Mouse (Mus musculus): ENCODE data around the gene Dcaf6. TPM values are rescaled to one million over a fixed set of nuclear protein-coding genes. Genes with fewer than 3 reads are reported as not detected.

The Dcaf6 gene
- polyA plus RNA-seq, 1 experiment from 2014 or later: 10.7 TPM

DNA sequence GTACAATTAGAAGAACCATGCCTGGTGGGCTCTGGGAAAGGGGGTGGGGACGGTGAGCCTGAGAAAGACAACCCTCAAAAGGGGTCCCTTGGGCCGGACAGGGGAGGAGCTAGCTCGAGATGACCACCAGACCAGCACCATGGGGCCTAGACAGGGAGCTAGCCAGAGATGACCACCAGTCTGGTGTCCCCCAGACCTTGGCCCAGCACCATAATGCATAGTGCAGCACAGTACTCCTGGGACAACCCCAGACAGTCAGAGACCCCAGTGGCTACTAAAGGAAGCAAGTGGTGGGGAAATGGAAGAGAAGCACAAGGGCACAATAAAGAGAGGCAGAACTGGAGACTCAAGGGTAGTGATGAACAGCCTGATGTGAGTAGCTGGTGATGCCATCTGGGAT lies 19.5 kb downstream of the Dcaf6 start:
- 79% methylated on average over 3 of the region's 3 CpGs for WGBS
- no peak for ATAC-seq

DNA sequence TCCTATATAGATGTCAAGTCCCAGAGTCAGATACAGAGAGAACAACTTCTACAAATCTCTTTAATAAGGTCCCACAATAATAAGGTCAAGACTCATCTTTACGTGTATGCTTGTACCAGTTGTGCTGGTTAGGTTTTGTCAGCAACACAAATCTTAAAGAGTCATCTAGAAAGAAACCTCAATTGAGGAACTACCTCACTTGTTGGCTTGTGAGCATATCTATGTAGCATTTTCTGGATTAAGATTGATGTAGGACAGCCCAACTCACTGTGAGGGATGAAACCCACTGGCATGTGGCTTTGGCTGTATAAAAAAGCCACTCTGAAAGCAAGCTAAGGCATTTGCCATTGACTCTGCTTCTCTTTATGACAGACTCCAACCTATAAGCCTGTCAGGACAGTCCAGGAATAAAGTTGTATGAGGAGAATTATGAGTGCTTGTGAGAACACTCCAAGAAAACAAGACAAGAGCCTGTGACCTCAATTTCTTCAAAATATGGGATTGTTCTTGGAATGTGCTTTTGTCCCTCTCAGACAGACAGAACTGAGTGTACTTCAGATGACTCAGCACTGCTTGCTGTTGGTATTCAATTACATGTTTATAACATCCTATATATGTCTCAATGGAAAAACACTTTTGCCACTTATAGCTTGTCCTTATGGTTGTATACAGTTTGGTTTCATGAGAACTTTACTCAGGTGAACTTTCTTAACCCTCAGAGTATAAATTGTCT lies 21.8 kb downstream of the Dcaf6 start:
- Histone ChIP-seq H3K4me2 (ENCODE audit: low read depth, low read length) (no peak overlapping the region), H3K27me3 (replicated peaks; ENCODE audit: control insufficient read depth, insufficient read depth, low read length) (no peaks in the 10 kb centered on the region), H3K9me3 (ENCODE audit: control insufficient read depth, low read length) (no peaks in the 10 kb centered on the region), H3K9ac (ENCODE audit: low read depth, low read length) (no peak overlapping the region), H3K27ac (ENCODE audit: low read length) (no peak overlapping the region), H3K36me3 (ENCODE audit: control insufficient read depth, insufficient read depth, low read length) (no peaks in the 10 kb centered on the region; the same call in 1 of the 2 replicates), H3K4me1 (ENCODE audit: control insufficient read depth, insufficient read depth, low read length) (no peaks in the 10 kb centered on the region), H3K4me3 (ENCODE audit: low read length) (no peak overlapping the region)
- 89% methylated on average over 1 of the region's 1 CpGs for WGBS
- no peak for ATAC-seq

More for the DNA sequence above, 19.5 kb downstream of the Dcaf6 start:
- no peak overlapping the region for H3K4me2 ChIP-seq (ENCODE audit: low read depth, low read length)
- no peak overlapping the region for H3K27ac ChIP-seq (ENCODE audit: low read length)
- H3K4me1 ChIP-seq (ENCODE audit: control insufficient read depth, insufficient read depth, low read length): no peaks in the 10 kb centered on the region
- no peaks in the 10 kb centered on the region for H3K9me3 ChIP-seq (ENCODE audit: control insufficient read depth, low read length)
- H3K4me3 ChIP-seq (ENCODE audit: low read length): no peak overlapping the region
- H3K27me3 ChIP-seq (replicated peaks; ENCODE audit: control insufficient read depth, insufficient read depth, low read length): no peaks in the 10 kb centered on the region
- no peaks in the 10 kb centered on the region for H3K36me3 ChIP-seq (ENCODE audit: control insufficient read depth, insufficient read depth, low read length)
- no peak overlapping the region for H3K9ac ChIP-seq (ENCODE audit: low read depth, low read length)

DNA sequence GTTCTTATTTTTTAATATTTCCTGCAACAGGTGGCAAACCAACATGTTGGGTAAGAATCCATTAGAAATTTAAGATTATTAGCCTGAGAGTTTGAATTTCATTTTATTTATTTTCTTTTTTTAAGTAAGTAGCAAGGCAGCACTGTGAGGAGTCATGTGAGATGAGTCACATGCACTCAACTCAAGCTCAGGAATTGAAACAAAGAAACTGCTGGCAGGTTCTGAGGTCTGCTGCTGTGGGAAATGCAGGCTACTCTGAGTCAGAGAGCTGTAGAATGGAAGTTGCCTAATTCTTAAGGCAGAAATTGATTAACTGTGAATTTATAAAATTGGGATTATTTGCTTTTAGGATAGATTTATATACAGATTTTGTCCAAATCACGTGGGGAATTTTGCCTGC lies 27.4 kb downstream of the Dcaf6 start:
- no peak for ATAC-seq
- no peak overlapping the region for H3K9ac ChIP-seq (ENCODE audit: low read depth, low read length)
- H3K27ac ChIP-seq (ENCODE audit: low read length): no peak overlapping the region
- no peaks in the 10 kb centered on the region for H3K9me3 ChIP-seq (ENCODE audit: control insufficient read depth, low read length)
- H3K27me3 ChIP-seq (replicated peaks; ENCODE audit: control insufficient read depth, insufficient read depth, low read length): no peaks in the 10 kb centered on the region
- H3K4me3 ChIP-seq (ENCODE audit: low read length): no peak overlapping the region
- H3K4me1 ChIP-seq (ENCODE audit: control insufficient read depth, insufficient read depth, low read length): no peaks in the 10 kb centered on the region
- 66% methylated on average over 1 of the region's 1 CpGs for WGBS
- no peaks in the 10 kb centered on the region; the same call in 1 of the 2 replicates for H3K36me3 ChIP-seq (ENCODE audit: control insufficient read depth, insufficient read depth, low read length)
- H3K4me2 ChIP-seq (ENCODE audit: low read depth, low read length): no peak overlapping the region

- ATAC-seq: no peak
- H3K27me3 ChIP-seq (replicated peaks; ENCODE audit: control insufficient read depth, insufficient read depth, low read length): no peaks in the 10 kb centered on the region
- no peak overlapping the region for H3K27ac ChIP-seq (ENCODE audit: low read length)
- no peaks in the 10 kb centered on the region for H3K4me1 ChIP-seq (ENCODE audit: control insufficient read depth, insufficient read depth, low read length)
- WGBS: 94% methylated on average over 2 of the region's 2 CpGs
- no peaks in the 10 kb centered on the region for H3K9me3 ChIP-seq (ENCODE audit: control insufficient read depth, low read length)
- no peak overlapping the region for H3K9ac ChIP-seq (ENCODE audit: low read depth, low read length)
- no peaks in the 10 kb centered on the region for H3K36me3 ChIP-seq (ENCODE audit: control insufficient read depth, insufficient read depth, low read length)
- no peak overlapping the region for H3K4me2 ChIP-seq (ENCODE audit: low read depth, low read length)
- H3K4me3 ChIP-seq (ENCODE audit: low read length): no peak overlapping the region
Measured at GRCm38 (mm10) chr1:165426254-165426653, 34.0 kb downstream of the Dcaf6 start.

GRCm38 (mm10) chr1:165421357-165421915 lies 38.8 kb downstream of the Dcaf6 start:
- Histone ChIP-seq H3K27me3 (replicated peaks; ENCODE audit: control insufficient read depth, insufficient read depth, low read length) (no peaks in the 10 kb centered on the region), H3K27ac (ENCODE audit: low read length) (no peak overlapping the region), H3K36me3 (ENCODE audit: control insufficient read depth, insufficient read depth, low read length) (no peaks in the 10 kb centered on the region), H3K4me2 (ENCODE audit: low read depth, low read length) (no peak overlapping the region), H3K4me1 (ENCODE audit: control insufficient read depth, insufficient read depth, low read length) (no peaks in the 10 kb centered on the region), H3K9me3 (ENCODE audit: control insufficient read depth, low read length) (no peaks in the 10 kb centered on the region), H3K9ac (ENCODE audit: low read depth, low read length) (no peak overlapping the region), H3K4me3 (ENCODE audit: low read length) (no peak overlapping the region)
- no peak for ATAC-seq
- WGBS: 61% methylated on average over 7 of the region's 7 CpGs

DNA sequence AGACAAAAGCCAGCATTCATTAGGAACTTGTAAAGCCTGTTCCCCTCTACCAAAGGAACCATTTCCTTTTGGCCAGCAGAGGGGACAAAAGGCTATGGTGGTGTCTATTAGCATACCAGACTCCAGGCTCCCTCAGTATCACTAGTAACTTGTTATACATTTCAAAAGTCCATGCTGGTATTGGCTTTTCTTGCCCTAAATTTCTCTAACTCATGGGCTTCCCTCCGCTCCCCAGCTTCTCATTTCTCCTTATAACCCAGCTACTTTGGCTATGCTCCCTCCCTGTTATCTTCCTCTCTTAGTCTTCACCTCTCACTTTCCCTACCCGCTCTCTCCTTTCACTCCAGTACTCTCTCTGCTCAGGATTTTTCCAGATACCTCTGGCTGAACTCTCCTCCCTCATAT lies 63.9 kb downstream of the Dcaf6 start:
- Histone ChIP-seq H3K27ac (ENCODE audit: low read length) (no peak overlapping the region), H3K9ac (ENCODE audit: low read depth, low read length) (no peak overlapping the region), H3K4me2 (ENCODE audit: low read depth, low read length) (no peak overlapping the region), H3K9me3 (ENCODE audit: control insufficient read depth, low read length) (no peaks in the 10 kb centered on the region), H3K4me3 (ENCODE audit: low read length) (no peak overlapping the region), H3K36me3 (ENCODE audit: control insufficient read depth, insufficient read depth, low read length) (no peaks in the 10 kb centered on the region), H3K4me1 (ENCODE audit: control insufficient read depth, insufficient read depth, low read length) (no peaks in the 10 kb centered on the region), H3K27me3 (replicated peaks; ENCODE audit: control insufficient read depth, insufficient read depth, low read length) (no peaks in the 10 kb centered on the region)
- ATAC-seq: no peak
- WGBS: 95% methylated on average over 2 of the region's 2 CpGs

- Histone ChIP-seq H3K27ac (ENCODE audit: low read length) (no peak overlapping the region), H3K4me3 (ENCODE audit: low read length) (no peak overlapping the region), H3K9me3 (ENCODE audit: control insufficient read depth, low read length) (no peaks in the 10 kb centered on the region), H3K4me2 (ENCODE audit: low read depth, low read length) (no peak overlapping the region), H3K4me1 (ENCODE audit: control insufficient read depth, insufficient read depth, low read length) (no peaks in the 10 kb centered on the region), H3K27me3 (replicated peaks; ENCODE audit: control insufficient read depth, insufficient read depth, low read length) (no peaks in the 10 kb centered on the region), H3K9ac (ENCODE audit: low read depth, low read length) (no peak overlapping the region), H3K36me3 (ENCODE audit: control insufficient read depth, insufficient read depth, low read length) (no peaks in the 10 kb centered on the region)
- ATAC-seq: no peak
- 89% methylated on average over 4 of the region's 4 CpGs for WGBS
Measured at GRCm38 (mm10) chr1:165395940-165396339, 64.3 kb downstream of the Dcaf6 start.

DNA sequence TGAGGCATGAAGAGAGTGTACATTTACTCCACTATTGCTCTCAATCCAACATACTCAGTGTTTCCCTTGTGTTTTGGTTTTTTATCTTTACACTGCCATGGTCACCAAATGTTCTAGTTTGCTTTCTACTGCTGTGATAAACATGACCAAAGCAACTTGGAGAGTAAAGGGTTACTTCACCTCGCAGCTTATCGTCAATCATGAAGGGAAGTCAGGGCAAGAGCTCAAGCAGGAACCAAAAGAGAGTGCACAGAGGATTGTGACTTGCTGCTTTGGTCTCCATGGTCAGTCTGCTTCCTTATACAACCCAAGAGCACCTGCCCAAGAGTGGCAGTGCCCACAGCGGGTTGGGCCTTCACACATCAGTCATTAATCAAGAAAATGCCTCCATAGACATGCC lies 65.4 kb downstream of the Dcaf6 start:
- no peaks in the 10 kb centered on the region for H3K9me3 ChIP-seq (ENCODE audit: control insufficient read depth, low read length)
- no peak overlapping the region for H3K4me2 ChIP-seq (ENCODE audit: low read depth, low read length)
- no peak for ATAC-seq
- H3K4me3 ChIP-seq (ENCODE audit: low read length): no peak overlapping the region
- H3K27ac ChIP-seq (ENCODE audit: low read length): no peak overlapping the region
- no peaks in the 10 kb centered on the region for H3K27me3 ChIP-seq (replicated peaks; ENCODE audit: control insufficient read depth, insufficient read depth, low read length)
- WGBS: 70% methylated on average over 3 of the region's 3 CpGs
- no peak overlapping the region for H3K9ac ChIP-seq (ENCODE audit: low read depth, low read length)
- H3K4me1 ChIP-seq (ENCODE audit: control insufficient read depth, insufficient read depth, low read length): no peaks in the 10 kb centered on the region
- H3K36me3 ChIP-seq (ENCODE audit: control insufficient read depth, insufficient read depth, low read length): no peaks in the 10 kb centered on the region

- no peak overlapping the region for H3K9ac ChIP-seq (ENCODE audit: low read depth, low read length)
- H3K4me1 ChIP-seq (ENCODE audit: control insufficient read depth, insufficient read depth, low read length): no peaks in the 10 kb centered on the region
- 94% methylated on average over 1 of the region's 1 CpGs for WGBS
- H3K27ac ChIP-seq (ENCODE audit: low read length): no peak overlapping the region
- no peaks in the 10 kb centered on the region for H3K9me3 ChIP-seq (ENCODE audit: control insufficient read depth, low read length)
- no peak overlapping the region for H3K4me3 ChIP-seq (ENCODE audit: low read length)
- ATAC-seq: no peak
- no peaks in the 10 kb centered on the region for H3K36me3 ChIP-seq (ENCODE audit: control insufficient read depth, insufficient read depth, low read length)
- no peak overlapping the region for H3K4me2 ChIP-seq (ENCODE audit: low read depth, low read length)
- no peaks in the 10 kb centered on the region for H3K27me3 ChIP-seq (replicated peaks; ENCODE audit: control insufficient read depth, insufficient read depth, low read length)
Measured at GRCm38 (mm10) chr1:165393033-165393432, 67.2 kb downstream of the Dcaf6 start.
